Mouse (Mus musculus): ENCODE measurements around the gene Gm10190. TPM values are rescaled to one million over a fixed set of nuclear protein-coding genes. Genes with fewer than 3 reads are reported as not detected.

Gm10190 gene
- total RNA-seq, 2 experiments from 2014 or later: 1.3 to 2.2 TPM

- no peak for DNase-seq (ENCODE audit: low spot score in 2 of 2)
- intact Hi-C loops (cut with DNase I): no loop called here
These were observed 49.7 kb downstream of the Gm10190 start for GRCm38 (mm10) chr17:80323658-80324057.

Other genes with a start within 250 kb of the Gm10190 start
- 1 to 10 TPM; 2.6 to 2.7 TPM for gene Galm, start 246.1 kb downstream of the Gm10190 start, total RNA-seq (2021)
- gene Srsf7, start 166.2 kb downstream of the Gm10190 start, total RNA-seq (2021): 100 to 1,000 TPM in 1 of 2 experiments, 10 to 100 TPM in 1; 86.3 to 112 TPM
- under 1 TPM in 1 of 2 experiments, not detected in 1; 0.43 TPM for gene Ttc39d, start 166.1 kb downstream of the Gm10190 start, total RNA-seq (2021)
- 1 to 10 TPM; 6.2 to 6.6 TPM for gene Gemin6, start 149.1 kb downstream of the Gm10190 start, total RNA-seq (2021)
- 10 to 100 TPM; 16.5 to 18.3 TPM for gene Morn2, start 83.3 kb downstream of the Gm10190 start, total RNA-seq (2021)
- gene Dhx57, start 83.1 kb downstream of the Gm10190 start, total RNA-seq (2021): 10 to 100 TPM; 35.8 to 46.1 TPM
- 1 to 10 TPM; 2.4 to 3.4 TPM for gene Arhgef33, start 66.1 kb downstream of the Gm10190 start, total RNA-seq (2021)
- gene Sos1, start 106.9 kb upstream of the Gm10190 start, total RNA-seq (2021): 10 to 100 TPM; 29.8 to 33.6 TPM
- gene Cdkl4, start 204.3 kb upstream of the Gm10190 start, total RNA-seq (2021): 10 to 100 TPM; 19.8 to 22.0 TPM